Mouse (Mus musculus) bone marrow macrophage, adult 2 months (primary cell): ENCODE measurements around the gene Zfpl1.

Source experiments
- CTCF ChIP-seq: IDR thresholded peaks from 2 replicates; pipeline ENCODE4 v1.5.1; 2012; ENCODE audit warnings: low read depth, mild to moderate bottlenecking, low read length, moderate library complexity
- POLR2A ChIP-seq: IDR thresholded peaks from 2 replicates; pipeline ENCODE4 v1.6.1; 2012; ENCODE audit warnings: mild to moderate bottlenecking, low read depth, low read length, borderline replicate concordance

- TF ChIP-seq CTCF (no peak), POLR2A (no peak)
These were observed 37.0 kb upstream of the Zfpl1 start for GRCm38 (mm10) chr19:6121761-6122160.
